Mouse (Mus musculus): ENCODE measurements at regions not wholly inside any gene's neighbourhood (a gene's known extent, or its start where the extent isn't known, plus 50 kb on each side); places are given as distances from the start of the nearest gene placed in this dataset.

DNA sequence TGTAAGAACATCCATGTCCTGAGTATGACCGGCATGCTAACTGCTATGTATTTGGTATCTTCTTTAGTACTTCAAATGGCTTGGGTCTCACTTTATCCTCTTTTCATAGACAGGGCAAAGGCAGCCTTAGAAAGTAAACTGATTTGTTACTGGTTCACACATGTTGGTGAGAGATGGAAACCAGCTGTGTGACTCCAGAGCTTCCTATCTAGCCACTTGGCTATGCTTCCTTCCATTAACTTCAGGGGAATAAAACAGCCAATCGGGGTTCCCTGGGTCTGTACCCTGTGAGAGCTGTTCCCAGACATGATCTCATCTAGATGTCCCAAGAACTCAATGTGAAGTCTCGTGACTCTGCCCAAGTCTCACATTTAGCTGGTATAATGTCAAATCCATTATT is 203.5 kb downstream of the Rps15a start:
- H3K27ac ChIP-seq (replicated peaks; ENCODE audit: low read depth, low read length), result no peak overlapping the region
- H3K36me3 ChIP-seq (ENCODE audit: control insufficient read depth, insufficient read depth, low read length), result no peaks in the 10 kb centered on the region
- no peaks in the 10 kb centered on the region for H3K9me3 ChIP-seq (ENCODE audit: control insufficient read depth, low read length)
- H3K27me3 ChIP-seq (replicated peaks; ENCODE audit: control insufficient read depth, insufficient read depth, low read length), result no peaks in the 10 kb centered on the region
- H3K4me2 ChIP-seq (ENCODE audit: low read depth, low read length), result no peak overlapping the region
- ATAC-seq (ENCODE audit: low read depth) (no peak), DNase-seq (ENCODE audit: low spot score) (no peak)
- H3K4me3 ChIP-seq (ENCODE audit: low read depth, low read length), result no peak overlapping the region
- WGBS, result 66% methylated on average over 3 of the region's 3 CpGs
- H3K9ac ChIP-seq (ENCODE audit: low read depth, low read length), result no peak overlapping the region
- H3K4me1 ChIP-seq (ENCODE audit: control insufficient read depth, insufficient read depth, low read length), result no peaks in the 10 kb centered on the region

DNA sequence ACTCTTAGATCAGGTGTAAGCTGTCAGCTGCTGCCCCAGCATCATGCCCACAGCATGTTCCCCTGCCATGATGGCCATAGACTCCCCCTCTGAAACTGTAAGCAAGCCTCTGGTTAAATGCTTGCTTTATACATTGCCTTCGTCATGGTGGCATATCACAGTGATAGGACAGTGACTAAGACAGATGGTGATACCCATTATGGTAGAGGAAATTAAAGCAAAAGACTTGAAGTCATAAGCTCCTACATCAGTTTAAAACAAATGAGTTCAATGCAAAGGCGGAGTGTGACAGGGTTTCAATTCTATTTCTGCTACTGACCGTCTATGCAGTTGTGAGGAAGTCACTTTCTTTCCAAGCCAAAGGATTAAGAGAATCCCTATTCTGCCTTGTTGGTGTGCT is 204.9 kb downstream of the Rps15a start:
- WGBS, result 84% methylated on average over 3 of the region's 3 CpGs
- no peak for ATAC-seq (ENCODE audit: low read depth)

DNA sequence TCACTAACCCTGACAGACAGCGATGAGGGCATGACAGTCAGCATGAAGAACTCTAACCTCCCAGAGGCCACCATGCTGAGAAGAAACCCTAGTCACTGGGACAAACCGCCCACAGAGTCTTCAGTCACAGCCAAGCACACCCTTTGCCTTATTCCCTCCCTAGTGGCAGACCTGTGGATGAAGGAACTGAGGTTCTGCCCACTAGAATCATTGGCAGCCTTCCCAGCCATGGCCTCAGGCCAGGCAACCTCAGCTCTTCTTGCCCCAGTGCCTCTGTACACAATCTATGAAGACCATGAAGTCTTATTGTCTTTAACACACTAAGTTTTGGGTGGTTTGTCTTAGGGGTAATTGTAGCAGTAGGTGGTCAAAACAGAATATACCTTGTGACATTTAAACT is 219.5 kb downstream of the Rps15a start:
- Histone ChIP-seq H3K4me3 (ENCODE audit: low read depth, low read length) (no peak overlapping the region), H3K9me3 (ENCODE audit: control insufficient read depth, low read length) (no peaks in the 10 kb centered on the region), H3K27ac (replicated peaks; ENCODE audit: low read depth, low read length) (no peak overlapping the region), H3K27me3 (replicated peaks; ENCODE audit: control insufficient read depth, insufficient read depth, low read length) (no peaks in the 10 kb centered on the region), H3K36me3 (ENCODE audit: control insufficient read depth, insufficient read depth, low read length) (no peaks in the 10 kb centered on the region), H3K4me2 (ENCODE audit: low read depth, low read length) (no peak overlapping the region), H3K9ac (ENCODE audit: low read depth, low read length) (no peak overlapping the region), H3K4me1 (ENCODE audit: control insufficient read depth, insufficient read depth, low read length) (no peaks in the 10 kb centered on the region)
- 82% methylated on average over 2 of the region's 2 CpGs for WGBS
- no peak for ATAC-seq (ENCODE audit: low read depth)
- DNase-seq (ENCODE audit: low spot score), result no peak

More for the DNA sequence above, 204.9 kb downstream of the Rps15a start:
- Histone ChIP-seq H3K9me3 (ENCODE audit: control insufficient read depth, low read length) (no peaks in the 10 kb centered on the region), H3K4me2 (ENCODE audit: low read depth, low read length) (no peak overlapping the region), H3K9ac (ENCODE audit: low read depth, low read length) (no peak overlapping the region), H3K27ac (replicated peaks; ENCODE audit: low read depth, low read length) (no peak overlapping the region), H3K4me1 (ENCODE audit: control insufficient read depth, insufficient read depth, low read length) (no peaks in the 10 kb centered on the region), H3K36me3 (ENCODE audit: control insufficient read depth, insufficient read depth, low read length) (no peaks in the 10 kb centered on the region), H3K27me3 (replicated peaks; ENCODE audit: control insufficient read depth, insufficient read depth, low read length) (no peaks in the 10 kb centered on the region), H3K4me3 (ENCODE audit: low read depth, low read length) (no peak overlapping the region)
- no peak for DNase-seq (ENCODE audit: low spot score)

DNA sequence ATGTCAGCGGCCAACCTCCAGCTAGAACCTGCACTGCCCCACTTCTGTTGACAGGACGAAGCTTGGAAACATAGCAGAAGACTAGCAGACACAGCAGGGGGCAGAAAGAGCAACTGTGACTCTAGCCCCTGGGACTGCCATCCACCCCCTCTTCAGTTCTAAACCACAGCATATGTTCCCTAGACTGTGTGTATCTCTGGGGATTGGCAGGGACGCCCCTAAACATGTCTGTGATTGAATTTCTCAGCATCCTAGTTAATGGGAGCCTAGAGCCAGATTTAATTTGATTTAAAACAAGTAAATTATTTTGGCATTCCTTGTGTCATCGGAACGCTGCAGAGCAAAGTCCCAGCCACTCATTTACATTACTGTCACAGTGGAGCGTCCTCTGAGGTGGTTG is 228.7 kb downstream of the Rps15a start:
- no peak for ATAC-seq (ENCODE audit: low read depth)

DNA sequence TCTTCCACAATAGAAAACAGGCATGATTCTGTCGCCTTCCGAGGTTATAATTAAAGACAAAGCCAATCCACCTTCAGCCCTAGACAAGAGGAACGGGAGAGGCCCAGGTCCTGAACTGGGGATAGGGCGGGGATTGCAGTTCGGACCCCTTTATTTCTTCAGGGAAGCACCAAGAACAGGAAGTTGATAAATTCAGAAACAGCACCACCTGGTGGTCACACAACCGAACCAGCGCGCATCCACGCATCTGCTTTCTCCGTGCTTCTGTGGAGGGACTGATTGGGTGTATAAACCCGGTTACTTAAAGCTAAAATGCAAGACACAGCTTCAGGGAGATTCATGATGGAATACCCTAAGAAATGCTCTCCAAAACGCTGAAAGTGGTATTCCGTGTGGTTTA is 233.2 kb downstream of the Rps15a start:
- Histone ChIP-seq H3K27me3 (replicated peaks; ENCODE audit: control insufficient read depth, insufficient read depth, low read length) (no peaks in the 10 kb centered on the region), H3K36me3 (ENCODE audit: control insufficient read depth, insufficient read depth, low read length) (no peaks in the 10 kb centered on the region), H3K9me3 (ENCODE audit: control insufficient read depth, low read length) (no peaks in the 10 kb centered on the region), H3K27ac (replicated peaks; ENCODE audit: low read depth, low read length) (no peak overlapping the region), H3K4me2 (ENCODE audit: low read depth, low read length) (no peak overlapping the region), H3K4me1 (ENCODE audit: control insufficient read depth, insufficient read depth, low read length) (no peaks in the 10 kb centered on the region), H3K9ac (ENCODE audit: low read depth, low read length) (no peak overlapping the region), H3K4me3 (ENCODE audit: low read depth, low read length) (no peak overlapping the region)
- no peak for ATAC-seq (ENCODE audit: low read depth)
- peak; percentile 79 for DNase-seq (ENCODE audit: low spot score)
- 4% methylated on average over 13 of the region's 13 CpGs for WGBS

More for the DNA sequence above, 228.7 kb downstream of the Rps15a start:
- 62% methylated on average over 6 of the region's 6 CpGs for WGBS
- no peak overlapping the region for H3K9ac ChIP-seq (ENCODE audit: low read depth, low read length)
- H3K9me3 ChIP-seq (ENCODE audit: control insufficient read depth, low read length), result no peaks in the 10 kb centered on the region
- H3K36me3 ChIP-seq (ENCODE audit: control insufficient read depth, insufficient read depth, low read length), result no peaks in the 10 kb centered on the region
- no peak overlapping the region for H3K4me2 ChIP-seq (ENCODE audit: low read depth, low read length)
- DNase-seq (ENCODE audit: low spot score), result no peak
- no peak overlapping the region for H3K27ac ChIP-seq (replicated peaks; ENCODE audit: low read depth, low read length)
- no peak overlapping the region for H3K4me3 ChIP-seq (ENCODE audit: low read depth, low read length)
- H3K4me1 ChIP-seq (ENCODE audit: control insufficient read depth, insufficient read depth, low read length), result no peaks in the 10 kb centered on the region
- H3K27me3 ChIP-seq (replicated peaks; ENCODE audit: control insufficient read depth, insufficient read depth, low read length), result no peaks in the 10 kb centered on the region

DNA sequence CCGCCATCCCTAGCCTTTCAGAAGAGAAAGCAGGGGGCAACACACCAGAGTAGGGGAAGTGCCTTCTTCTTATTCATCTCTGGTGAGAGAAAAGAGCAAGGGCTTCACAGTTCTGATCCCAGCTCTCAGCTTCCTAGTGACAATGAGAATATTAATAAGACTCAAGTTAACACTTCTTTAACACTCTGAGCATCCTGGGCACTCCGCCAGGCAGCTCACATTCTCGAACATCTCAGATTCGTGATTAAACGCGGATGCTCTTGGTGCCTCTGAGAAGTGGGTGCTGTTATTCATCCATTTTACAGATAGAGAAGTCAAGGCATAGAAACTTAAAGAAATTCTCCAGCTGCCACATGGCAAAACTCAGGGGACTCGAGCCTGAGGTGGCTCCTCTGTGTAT is 237.1 kb downstream of the Rps15a start:
- WGBS, result 72% methylated on average over 7 of the region's 7 CpGs
- no peak for DNase-seq (ENCODE audit: low spot score)
- Histone ChIP-seq H3K27ac (replicated peaks; ENCODE audit: low read depth, low read length) (no peak overlapping the region), H3K4me1 (ENCODE audit: control insufficient read depth, insufficient read depth, low read length) (no peaks in the 10 kb centered on the region), H3K9ac (ENCODE audit: low read depth, low read length) (no peak overlapping the region), H3K36me3 (ENCODE audit: control insufficient read depth, insufficient read depth, low read length) (no peaks in the 10 kb centered on the region), H3K27me3 (replicated peaks; ENCODE audit: control insufficient read depth, insufficient read depth, low read length) (no peaks in the 10 kb centered on the region), H3K9me3 (ENCODE audit: control insufficient read depth, low read length) (0 out of 2 replicates have a peak, but pooled peaks cover 3% of the 10 kb centered on the region), H3K4me2 (ENCODE audit: low read depth, low read length) (no peak overlapping the region), H3K4me3 (ENCODE audit: low read depth, low read length) (no peak overlapping the region)
- ATAC-seq (ENCODE audit: low read depth), result no peak

DNA sequence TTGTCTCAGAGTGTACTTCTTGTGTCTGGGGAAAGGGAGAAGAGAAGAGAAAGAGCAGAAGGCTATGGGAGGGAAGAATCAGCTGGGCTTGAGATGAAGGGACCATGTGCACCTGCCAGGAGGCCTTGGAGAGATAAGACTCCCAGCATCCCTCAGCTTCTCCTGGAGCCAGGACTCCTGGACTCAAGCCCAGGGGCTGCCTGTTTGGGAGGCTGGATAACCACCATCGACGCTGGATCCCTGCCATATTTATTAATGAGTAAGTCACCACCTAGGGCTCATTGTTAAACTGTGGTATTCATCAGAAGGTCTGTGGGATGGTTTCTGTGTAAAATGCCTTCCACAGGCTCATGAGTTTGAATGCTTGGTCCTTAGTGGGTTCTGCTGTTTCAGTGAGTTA is 240.7 kb downstream of the Rps15a start:
- Histone ChIP-seq H3K4me1 (ENCODE audit: control insufficient read depth, insufficient read depth, low read length) (no peaks in the 10 kb centered on the region), H3K27ac (replicated peaks; ENCODE audit: low read depth, low read length) (no peak overlapping the region), H3K36me3 (ENCODE audit: control insufficient read depth, insufficient read depth, low read length) (no peaks in the 10 kb centered on the region), H3K4me2 (ENCODE audit: low read depth, low read length) (no peak overlapping the region), H3K9ac (ENCODE audit: low read depth, low read length) (no peak overlapping the region), H3K4me3 (ENCODE audit: low read depth, low read length) (no peak overlapping the region), H3K27me3 (replicated peaks; ENCODE audit: control insufficient read depth, insufficient read depth, low read length) (no peaks in the 10 kb centered on the region), H3K9me3 (ENCODE audit: control insufficient read depth, low read length) (0 out of 2 replicates have a peak, but pooled peaks cover 3% of the 10 kb centered on the region)
- no peak for ATAC-seq (ENCODE audit: low read depth)
- no peak for DNase-seq (ENCODE audit: low spot score)
- 73% methylated on average over 2 of the region's 2 CpGs for whole genome bisulfite sequencing

DNA sequence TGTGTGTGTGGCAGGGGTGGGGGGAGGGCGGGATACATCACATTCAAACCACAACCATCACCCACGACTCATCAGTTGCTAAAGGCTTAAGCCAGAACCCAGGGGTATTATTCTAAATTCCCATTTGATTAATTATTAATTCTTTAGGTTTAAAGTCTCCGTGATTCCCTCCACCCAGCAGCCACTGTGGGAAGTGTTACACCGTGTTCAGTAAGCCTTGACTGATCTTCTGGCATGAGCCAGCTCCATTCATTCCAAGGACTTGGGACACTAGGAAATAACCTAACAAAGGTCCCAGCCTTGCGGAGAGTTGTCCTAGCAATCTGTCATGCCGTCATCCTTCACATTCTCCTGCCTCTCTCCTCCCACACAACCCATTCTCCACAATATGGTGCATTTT is 256.6 kb downstream of the Rps15a start:
- no peak overlapping the region for H3K27ac ChIP-seq (replicated peaks; ENCODE audit: low read depth, low read length)
- H3K9me3 ChIP-seq (ENCODE audit: control insufficient read depth, low read length), result no peaks in the 10 kb centered on the region
- no peaks in the 10 kb centered on the region for H3K27me3 ChIP-seq (replicated peaks; ENCODE audit: control insufficient read depth, insufficient read depth, low read length)
- 66% methylated on average over 6 of the region's 6 CpGs for WGBS
- ATAC-seq (ENCODE audit: low read depth), result no peak
- no peaks in the 10 kb centered on the region for H3K36me3 ChIP-seq (ENCODE audit: control insufficient read depth, insufficient read depth, low read length)
- H3K4me2 ChIP-seq (ENCODE audit: low read depth, low read length), result no peak overlapping the region
- no peaks in the 10 kb centered on the region for H3K4me1 ChIP-seq (ENCODE audit: control insufficient read depth, insufficient read depth, low read length)
- H3K4me3 ChIP-seq (ENCODE audit: low read depth, low read length), result no peak overlapping the region
- H3K9ac ChIP-seq (ENCODE audit: low read depth, low read length), result no peak overlapping the region
- no peak for DNase-seq (ENCODE audit: low spot score)

DNA sequence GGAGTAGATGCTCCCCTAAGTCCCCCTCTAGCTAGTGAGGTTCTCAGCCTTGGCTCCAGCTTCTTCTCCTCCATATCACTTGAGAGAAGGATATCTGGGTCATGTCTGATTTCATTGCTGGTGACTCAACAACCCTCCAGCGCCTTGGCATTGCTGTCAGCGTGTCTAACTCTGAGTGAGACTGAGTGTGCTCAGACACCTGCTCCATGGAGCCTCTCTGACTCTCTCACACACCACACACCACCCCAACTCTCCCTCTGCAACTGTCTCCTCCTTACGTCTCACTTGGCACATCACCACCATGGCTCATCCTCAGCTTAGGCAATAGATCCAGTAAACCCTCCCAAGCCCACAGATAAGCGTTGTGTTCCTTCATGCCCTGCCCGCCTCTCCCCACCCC is 260.0 kb downstream of the Rps15a start:
- Histone ChIP-seq H3K9me3 (ENCODE audit: control insufficient read depth, low read length) (no peaks in the 10 kb centered on the region), H3K4me3 (ENCODE audit: low read depth, low read length) (no peak overlapping the region), H3K27ac (replicated peaks; ENCODE audit: low read depth, low read length) (no peak overlapping the region), H3K27me3 (replicated peaks; ENCODE audit: control insufficient read depth, insufficient read depth, low read length) (no peaks in the 10 kb centered on the region), H3K9ac (ENCODE audit: low read depth, low read length) (no peak overlapping the region), H3K4me2 (ENCODE audit: low read depth, low read length) (no peak overlapping the region), H3K4me1 (ENCODE audit: control insufficient read depth, insufficient read depth, low read length) (no peaks in the 10 kb centered on the region; the same call in 1 of the 2 replicates), H3K36me3 (ENCODE audit: control insufficient read depth, insufficient read depth, low read length) (no peaks in the 10 kb centered on the region)
- DNase-seq (ENCODE audit: low spot score) (no peak), ATAC-seq (ENCODE audit: low read depth) (no peak)
- 88% methylated on average over 5 of the region's 5 CpGs for WGBS

Measured in embryonic facial prominence, embryonic 14.5 days (tissue).